Mouse (Mus musculus) gastrocnemius, adult 2 months (tissue): ENCODE measurements around the gene Grin2b. TPM values are rescaled to one million over a fixed set of nuclear protein-coding genes. Genes with fewer than 3 reads are reported as not detected.

Source experiments
- DNase-seq: peaks from one replicate; pipeline ENCODE4 v3.0.0; 2022
- H3K27ac ChIP-seq: fragments of 200-600 bp; 2 replicates; pipeline ENCODE4 v1.8.1; 2022; ENCODE audit warnings: mild to moderate bottlenecking
- H3K4me3 ChIP-seq: fragments of 200-600 bp; 2 replicates; pipeline ENCODE4 v1.8.1; 2022; ENCODE audit warnings: mild to moderate bottlenecking, moderate library complexity
- CTCF ChIP-seq: fragments of 200-600 bp; IDR thresholded peaks from 2 replicates; pipeline ENCODE4 v1.8.1; 2022; ENCODE audit warnings: antibody characterized with exemption, mild to moderate bottlenecking, moderate library complexity
- intact Hi-C: fragments of 180-260 bp; cut with DNase I; formaldehyde crosslinking; loops from one replicate; pipeline ENCODE4 v1.15.1; 2025
- total RNA-seq, 2 experiments: library from RNA; stranded (reverse); gene quantifications; 2 replicates each; pipeline ENCODE4 v1.2.3; 2021

The Grin2b gene
- total RNA-seq, 2 experiments from 2014 or later, result 0.03 TPM; not detected in 1

- no peak for DNase-seq
- TF ChIP-seq CTCF, result no peak
- no peak overlapping the region for H3K4me3 ChIP-seq
- intact Hi-C loops, result no loop called here
- H3K27ac ChIP-seq, result no peak overlapping the region
Observed at GRCm38 (mm10) chr6:136018962-136019361, 154.3 kb downstream of the Grin2b start.

- intact Hi-C loops, result no loop called here
- Histone ChIP-seq H3K27ac (no peak overlapping the region), H3K4me3 (no peak overlapping the region)
- no peak for DNase-seq
- no peak for TF ChIP-seq CTCF
Observed at GRCm38 (mm10) chr6:136013556-136014380, 159.5 kb downstream of the Grin2b start.

GRCm38 (mm10) chr6:136011533-136011932, 161.8 kb downstream of the Grin2b start:
- Histone ChIP-seq H3K27ac (no peak overlapping the region), H3K4me3 (no peak overlapping the region)
- intact Hi-C loops, result no loop called here
- no peak for DNase-seq
- no peak for TF ChIP-seq CTCF

GRCm38 (mm10) chr6:136011038-136011311, 162.3 kb downstream of the Grin2b start:
- Histone ChIP-seq H3K27ac (no peak overlapping the region), H3K4me3 (no peak overlapping the region)
- intact Hi-C loops, result no loop called here
- no peak for DNase-seq
- TF ChIP-seq CTCF, result no peak

GRCm38 (mm10) chr6:136010290-136011037, 162.8 kb downstream of the Grin2b start:
- no peak overlapping the region for H3K27ac ChIP-seq
- intact Hi-C loops, result no loop called here
- TF ChIP-seq CTCF, result no peak
- no peak for DNase-seq
- no peak overlapping the region for H3K4me3 ChIP-seq

- H3K4me3 ChIP-seq, result no peak overlapping the region
- intact Hi-C loops, result no loop called here
- no peak for TF ChIP-seq CTCF
- DNase-seq, result no peak
- H3K27ac ChIP-seq, result no peak overlapping the region
Observed at GRCm38 (mm10) chr6:136008120-136008519, 165.2 kb downstream of the Grin2b start.

- no peak overlapping the region for H3K4me3 ChIP-seq
- no peak for TF ChIP-seq CTCF
- H3K27ac ChIP-seq, result no peak overlapping the region
- intact Hi-C loops, result no loop called here
- peak; percentile 43 for DNase-seq
Observed at GRCm38 (mm10) chr6:135994691-135995090, 178.6 kb downstream of the Grin2b start.

- TF ChIP-seq CTCF, result no peak
- no peak for DNase-seq
- Histone ChIP-seq H3K4me3 (no peak overlapping the region), H3K27ac (no peak overlapping the region)
- intact Hi-C loops, result no loop called here
Observed at GRCm38 (mm10) chr6:135993897-135994296, 179.4 kb downstream of the Grin2b start.

- no peak overlapping the region for H3K4me3 ChIP-seq
- H3K27ac ChIP-seq, result no peak overlapping the region
- DNase-seq, result no peak
- intact Hi-C loops, result no loop called here
- no peak for TF ChIP-seq CTCF
Observed at GRCm38 (mm10) chr6:135993378-135993777, 179.9 kb downstream of the Grin2b start.

- Histone ChIP-seq H3K27ac (no peak overlapping the region), H3K4me3 (no peak overlapping the region)
- TF ChIP-seq CTCF, result no peak
- DNase-seq, result no peak
- intact Hi-C loops, result no loop called here
Observed at GRCm38 (mm10) chr6:135976106-135976505, 197.2 kb downstream of the Grin2b start.

- Histone ChIP-seq H3K4me3 (no peak overlapping the region), H3K27ac (no peak overlapping the region)
- intact Hi-C loops, result no loop called here
- TF ChIP-seq CTCF, result no peak
- DNase-seq, result no peak
Observed at GRCm38 (mm10) chr6:135972481-135972880, 200.8 kb downstream of the Grin2b start.

GRCm38 (mm10) chr6:135971481-135971880, 201.8 kb downstream of the Grin2b start:
- H3K27ac ChIP-seq, result no peak overlapping the region
- TF ChIP-seq CTCF, result no peak
- intact Hi-C loops, result no loop called here
- no peak for DNase-seq
- H3K4me3 ChIP-seq, result no peak overlapping the region

GRCm38 (mm10) chr6:135970716-135971318, 202.5 kb downstream of the Grin2b start:
- no peak for TF ChIP-seq CTCF
- no peak for DNase-seq
- H3K4me3 ChIP-seq, result no peak overlapping the region
- H3K27ac ChIP-seq, result no peak overlapping the region
- intact Hi-C loops, result no loop called here
